Mouse (Mus musculus) thymus, adult 2 months (tissue): ENCODE results near the gene Parp2.
"Not testable (repeated sequence)": the region's sequence is repeated elsewhere in the genome, so short reads cannot be mapped to it uniquely, and the experiment has no call there.

Source experiments
- CTCF ChIP-seq: fragments of 200-500 bp; IDR thresholded peaks from 2 replicates; pipeline ENCODE4 v1.5.1; 2012; ENCODE audit warnings: mild to moderate bottlenecking, control low read depth, low read length, moderate library complexity, borderline replicate concordance; ENCODE audit not compliant: control insufficient read depth, poor library complexity, insufficient read depth; ENCODE audit errors: extremely low read depth
- POLR2A ChIP-seq: fragments of 200-500 bp; IDR thresholded peaks from 2 replicates; pipeline ENCODE4 v1.6.1; 2012; ENCODE audit warnings: mild to moderate bottlenecking, low read length, control low read depth, moderate library complexity; ENCODE audit not compliant: control insufficient read depth, poor library complexity, insufficient read depth; ENCODE audit errors: extremely low read depth

DNA sequence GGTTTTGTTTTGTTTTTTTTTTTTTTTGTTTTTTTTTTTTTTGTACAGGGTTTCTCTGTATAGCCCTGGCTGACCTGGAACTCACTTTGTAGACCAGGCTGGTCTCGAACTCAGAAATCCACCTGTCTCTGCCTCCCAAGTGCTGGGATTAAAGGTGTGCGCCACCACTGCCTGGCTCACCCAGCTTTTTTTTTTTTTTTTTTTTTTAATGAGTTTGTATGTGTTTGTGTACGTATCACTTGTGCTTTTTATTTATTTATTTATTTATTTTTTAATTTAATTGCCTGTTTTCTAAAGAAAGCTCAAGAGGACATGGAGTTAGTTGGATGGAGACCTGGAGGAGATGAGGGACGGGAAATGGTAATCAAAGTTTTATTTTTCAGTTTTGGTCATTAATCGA lies 1.2 kb upstream of the Parp2 start:
- not testable (repeated sequence) for TF ChIP-seq POLR2A, CTCF
